Mouse (Mus musculus): ENCODE data around the gene Klf4. TPM values are rescaled to one million over a fixed set of nuclear protein-coding genes. Genes with fewer than 3 reads are reported as not detected.

The Klf4 gene
- polyA plus RNA-seq, 1 experiment = 76.3 TPM

DNA sequence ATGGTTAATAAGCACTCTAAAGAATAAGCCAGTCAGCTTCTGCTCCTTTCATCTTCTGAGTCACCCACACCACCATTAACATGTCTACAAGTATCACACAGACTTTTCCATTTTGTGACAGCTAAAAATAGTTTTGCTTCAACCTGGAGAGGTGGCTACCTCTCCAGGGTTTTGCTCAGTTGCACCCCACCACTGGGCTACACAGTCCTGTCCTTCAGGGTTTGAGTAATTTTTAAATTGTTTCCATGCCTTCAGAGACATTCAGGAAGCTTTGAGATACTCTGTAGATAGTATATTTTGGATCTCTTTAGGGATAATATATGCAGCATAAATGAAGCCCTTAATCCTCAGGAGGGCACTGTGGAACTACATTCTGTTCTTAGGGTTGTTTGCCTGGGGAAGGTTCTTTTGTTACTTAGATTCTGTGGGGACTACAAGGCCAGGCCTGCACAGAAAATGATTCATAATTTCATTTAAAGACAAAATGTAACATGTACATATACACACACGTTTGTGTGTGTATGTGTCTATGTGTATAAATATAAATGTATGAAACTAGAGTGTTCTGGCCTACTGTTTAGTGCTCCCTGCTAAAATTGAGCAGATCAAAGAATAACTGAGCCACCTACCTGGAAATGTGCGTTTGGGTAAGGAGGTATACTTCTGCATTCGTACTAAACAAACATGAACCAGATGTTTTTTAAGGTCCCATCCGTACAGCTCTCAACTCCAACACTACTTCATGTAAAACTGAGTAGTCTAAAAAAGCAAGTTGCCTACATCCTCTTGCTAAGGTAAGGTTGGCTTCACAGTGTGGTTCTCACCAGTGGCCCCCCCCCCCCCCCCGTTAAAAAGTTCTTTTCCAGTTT lies 5.8 kb downstream of the Klf4 start:
- no peak for DNase-seq (ENCODE audit: low read depth, low spot score)
- WGBS = 51% methylated on average over 5 of the region's 5 CpGs

GRCm38 (mm10) chr4:55523921-55524320 lies 8.3 kb downstream of the Klf4 start:
- no peak for DNase-seq (ENCODE audit: low read depth, low spot score)
- 57% methylated on average over 4 of the region's 4 CpGs for WGBS

DNA sequence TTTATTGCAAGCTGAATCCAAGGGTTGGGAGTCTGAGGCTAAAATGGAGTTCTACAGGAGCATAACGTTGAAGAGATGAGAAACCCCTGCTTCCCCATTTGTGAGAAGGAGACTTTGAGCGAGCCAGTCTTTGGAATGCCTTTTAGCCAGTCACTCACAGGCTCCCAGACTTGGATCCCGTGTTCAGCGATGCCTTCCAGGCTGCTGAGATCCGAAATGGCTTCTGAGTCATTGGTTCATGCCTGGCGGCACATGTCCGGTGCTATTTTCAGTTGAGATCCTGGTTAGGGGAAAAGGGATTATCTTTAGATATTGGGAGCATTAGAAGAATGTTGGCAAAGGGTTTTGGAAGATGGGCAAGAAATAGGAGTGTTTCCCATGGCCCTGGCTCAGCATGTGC lies 14.8 kb downstream of the Klf4 start:
- 86% methylated on average over 7 of the region's 7 CpGs for WGBS
- DNase-seq (ENCODE audit: low read depth, low spot score) = no peak

GRCm38 (mm10) chr4:55516048-55516447 lies 16.2 kb downstream of the Klf4 start:
- WGBS = 85% methylated on average over 8 of the region's 8 CpGs
- DNase-seq (ENCODE audit: low read depth, low spot score) = no peak

DNA sequence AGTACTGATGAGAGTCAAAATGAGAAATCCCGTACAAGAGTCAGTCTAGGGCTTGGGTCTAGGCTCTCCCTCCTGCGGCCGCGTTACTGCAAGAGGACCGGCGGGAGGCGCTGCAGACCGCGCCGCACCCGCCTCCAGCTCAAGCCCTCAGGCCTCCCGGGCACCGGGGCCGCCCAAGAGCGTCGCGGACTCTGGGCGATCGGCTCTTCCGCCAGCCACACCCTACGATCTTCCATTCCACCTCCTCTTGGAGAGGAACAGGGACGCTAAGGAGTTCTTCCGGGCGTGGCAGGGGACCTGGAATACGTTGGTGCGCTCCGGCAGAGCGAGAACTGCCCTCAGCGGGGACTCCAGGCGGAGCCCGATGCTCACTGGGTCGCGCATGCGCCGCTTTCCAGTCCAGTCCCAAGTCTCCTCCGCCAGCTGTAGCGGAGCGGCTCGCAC lies 17.5 kb downstream of the Klf4 start:
- DNase-seq (ENCODE audit: low read depth, low spot score) = no peak
- WGBS = 1% methylated on average over 39 of the region's 39 CpGs

DNA sequence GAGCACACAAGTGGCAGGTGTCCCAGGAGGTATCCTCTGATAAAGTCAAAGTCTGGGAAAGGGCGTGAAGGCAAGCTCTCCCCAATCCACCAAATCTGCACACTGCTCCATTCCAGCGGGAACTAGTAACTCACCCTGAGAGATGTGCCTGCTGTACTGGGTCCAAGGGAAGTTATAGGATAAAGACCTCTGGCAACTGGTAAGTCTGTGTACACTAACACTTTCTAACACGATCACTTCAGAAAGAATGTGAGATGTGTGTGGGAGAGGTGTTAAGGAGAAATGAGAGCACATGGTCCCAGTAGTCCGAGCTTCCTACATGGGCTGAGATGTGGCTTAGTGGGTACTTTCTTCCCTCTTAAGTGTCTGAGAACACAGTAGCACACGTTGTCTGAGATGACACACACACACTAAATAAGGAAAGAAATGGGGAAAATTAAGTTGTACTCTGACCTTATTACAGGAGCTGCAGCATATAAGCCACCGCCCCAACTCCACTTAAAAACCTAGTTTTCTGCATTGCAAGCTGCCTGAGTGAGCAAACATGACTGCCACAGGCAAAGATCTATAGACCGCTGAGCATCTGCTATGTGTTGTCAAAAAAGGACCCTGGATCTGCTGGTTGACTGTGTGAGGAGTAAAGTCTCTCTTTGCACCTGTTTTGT lies 18.5 kb downstream of the Klf4 start:
- 39% methylated on average over 7 of the region's 7 CpGs for WGBS
- DNase-seq (ENCODE audit: low read depth, low spot score) = no peak

DNA sequence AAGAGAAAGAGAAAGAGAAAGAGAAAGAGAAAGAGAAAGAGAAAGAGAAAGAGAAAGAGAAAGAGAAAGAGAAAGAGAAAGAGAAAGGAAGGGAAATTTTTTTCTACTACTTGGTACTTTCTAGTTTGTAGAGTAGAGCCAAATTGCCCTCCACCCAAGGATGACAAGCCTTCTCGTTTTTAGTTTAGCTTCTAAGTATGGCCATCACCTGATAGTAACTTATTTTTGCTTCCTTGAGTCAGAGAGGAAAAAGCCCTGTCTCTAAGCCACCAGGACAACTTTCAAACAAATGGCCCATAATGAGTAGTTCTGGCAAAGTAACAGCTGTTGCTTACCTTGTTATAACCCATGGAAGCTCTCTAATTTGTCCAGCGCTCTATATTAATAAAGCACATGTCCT lies 20.9 kb downstream of the Klf4 start:
- WGBS = 81% methylated on average over 2 of the region's 2 CpGs
- DNase-seq (ENCODE audit: low read depth, low spot score) = no peak

GRCm38 (mm10) chr4:55508712-55509111 lies 23.6 kb downstream of the Klf4 start:
- WGBS = 88% methylated on average over 7 of the region's 7 CpGs
- DNase-seq (ENCODE audit: low read depth, low spot score) = no peak

DNA sequence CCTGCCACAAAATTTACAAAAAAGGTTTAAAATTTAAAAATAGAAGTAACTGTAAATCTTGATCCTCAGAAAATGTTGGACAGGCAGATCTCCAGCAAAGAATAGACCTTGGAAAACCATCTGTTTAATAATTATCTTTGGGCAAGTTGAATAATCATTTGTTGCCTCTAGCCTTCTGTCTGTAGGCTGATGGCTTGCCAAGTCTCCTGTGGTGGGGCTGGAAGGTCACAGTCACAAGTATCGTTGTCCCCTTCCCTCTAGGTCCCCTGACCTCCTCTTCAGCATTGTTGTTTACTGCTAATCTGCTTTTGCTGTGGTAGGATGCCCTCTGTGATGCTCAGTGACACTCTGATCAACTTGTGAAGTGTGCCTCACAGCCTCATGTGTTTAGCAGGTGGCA lies 33.6 kb downstream of the Klf4 start:
- no peak for DNase-seq (ENCODE audit: low read depth, low spot score)
- WGBS = 40% methylated on average over 1 of the region's 1 CpGs

GRCm38 (mm10) chr4:55496416-55496815 lies 35.9 kb downstream of the Klf4 start:
- DNase-seq (ENCODE audit: low read depth, low spot score) = no peak
- WGBS = 77% methylated on average over 7 of the region's 7 CpGs

- DNase-seq (ENCODE audit: low read depth, low spot score) = no peak
- 27% methylated on average over 3 of the region's 3 CpGs for WGBS
Observed at GRCm38 (mm10) chr4:55493261-55493660, 39.0 kb downstream of the Klf4 start.

DNA sequence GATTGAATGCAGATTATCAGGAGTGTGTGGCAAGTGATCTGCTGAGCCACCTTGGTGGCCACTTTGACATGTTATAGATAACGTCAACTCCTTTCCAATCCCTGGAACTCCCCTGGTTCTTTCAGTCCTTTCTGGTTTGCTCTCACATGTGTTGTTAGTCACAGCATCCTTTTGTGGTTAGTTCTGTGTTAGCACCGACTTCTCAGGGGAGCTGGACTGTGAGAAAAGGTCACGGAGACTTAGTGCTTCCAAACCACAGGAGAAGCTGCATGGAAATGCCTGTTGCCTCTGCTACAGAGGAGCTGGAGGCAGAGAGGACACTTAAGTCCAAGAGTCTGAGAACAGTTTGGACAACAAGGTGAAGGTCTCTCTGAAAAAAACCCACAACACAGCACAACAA lies 42.9 kb downstream of the Klf4 start:
- DNase-seq (ENCODE audit: low read depth, low spot score) = no peak
- WGBS = 65% methylated on average over 3 of the region's 3 CpGs

DNA sequence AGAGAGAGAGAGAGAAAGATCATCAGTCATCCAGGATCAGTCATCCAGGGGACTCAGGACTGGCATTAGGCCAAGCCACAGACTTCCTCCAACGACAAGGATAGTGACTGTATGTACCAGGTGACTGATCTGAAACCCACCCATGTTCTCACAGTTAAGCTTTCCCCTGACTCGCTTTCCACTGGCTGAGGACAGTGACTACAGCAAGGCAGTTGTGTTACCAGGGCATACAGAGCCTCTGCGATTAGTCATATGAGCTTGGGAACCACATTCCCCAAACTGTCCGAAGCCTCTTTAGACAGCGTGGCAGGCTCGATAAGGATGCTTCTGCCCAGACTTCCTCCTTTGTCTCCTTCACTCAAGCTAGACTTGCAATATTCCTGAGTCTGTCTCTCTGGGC lies 43.7 kb downstream of the Klf4 start:
- WGBS = 60% methylated on average over 6 of the region's 6 CpGs

GRCm38 (mm10) chr4:55480322-55480767 lies 51.9 kb downstream of the Klf4 start:
- WGBS = 18% methylated on average over 25 of the region's 25 CpGs
- DNase-seq (ENCODE audit: low read depth, low spot score) = peak; percentile 35

More for the DNA sequence above, 43.7 kb downstream of the Klf4 start:
- no peak for DNase-seq (ENCODE audit: low read depth, low spot score)

GRCm38 (mm10) chr4:55478333-55478732 lies 53.9 kb downstream of the Klf4 start:
- no peak for DNase-seq (ENCODE audit: low read depth, low spot score)
- 67% methylated on average over 5 of the region's 5 CpGs for WGBS

DNA sequence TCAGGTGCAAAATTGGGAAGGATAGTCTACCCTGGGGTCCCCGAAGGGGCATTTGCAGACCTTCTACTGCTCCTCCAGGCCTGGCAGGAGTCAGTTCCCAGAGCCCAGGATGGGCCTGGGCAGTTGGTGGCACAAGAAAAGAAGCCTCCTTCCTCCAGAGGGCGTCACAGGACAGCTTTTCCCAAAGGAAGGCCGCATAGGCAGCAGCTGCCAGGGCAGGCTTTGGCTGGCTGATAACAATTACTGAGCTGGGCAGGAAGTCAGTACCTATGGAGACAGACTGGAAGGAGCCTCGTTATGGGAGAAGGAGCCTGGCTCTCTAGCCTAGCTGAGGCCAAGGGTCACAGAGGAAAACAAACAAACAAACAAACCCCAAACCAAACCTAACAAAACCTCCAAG lies 54.3 kb downstream of the Klf4 start:
- peak; percentile 31 for DNase-seq (ENCODE audit: low read depth, low spot score)
- 33% methylated on average over 4 of the region's 4 CpGs for WGBS

GRCm38 (mm10) chr4:55477210-55477759 lies 55.0 kb downstream of the Klf4 start:
- 83% methylated on average over 7 of the region's 7 CpGs for WGBS
- DNase-seq (ENCODE audit: low read depth, low spot score) = no peak

Data from large intestine, adult 2 months (tissue).